Mouse (Mus musculus) cerebellum, adult 2 months (tissue): ENCODE measurements at regions not wholly inside any gene's neighbourhood (a gene's known extent, or its start where the extent isn't known, plus 50 kb on each side); places are given as distances from the start of the nearest gene placed in this dataset.

ENCODE experiments used
- CTCF ChIP-seq: fragments of 200-500 bp; IDR thresholded peaks from 2 replicates; pipeline ENCODE4 v1.5.1; 2011; ENCODE audit warnings: low read depth, mild to moderate bottlenecking, control low read depth, low read length, moderate library complexity, borderline replicate concordance; ENCODE audit not compliant: insufficient read depth
- POLR2A ChIP-seq: fragments of 200-500 bp; IDR thresholded peaks from 2 replicates; pipeline ENCODE4 v1.6.1; 2011; ENCODE audit warnings: low read length, control low read depth, borderline replicate concordance; ENCODE audit not compliant: insufficient read depth

DNA sequence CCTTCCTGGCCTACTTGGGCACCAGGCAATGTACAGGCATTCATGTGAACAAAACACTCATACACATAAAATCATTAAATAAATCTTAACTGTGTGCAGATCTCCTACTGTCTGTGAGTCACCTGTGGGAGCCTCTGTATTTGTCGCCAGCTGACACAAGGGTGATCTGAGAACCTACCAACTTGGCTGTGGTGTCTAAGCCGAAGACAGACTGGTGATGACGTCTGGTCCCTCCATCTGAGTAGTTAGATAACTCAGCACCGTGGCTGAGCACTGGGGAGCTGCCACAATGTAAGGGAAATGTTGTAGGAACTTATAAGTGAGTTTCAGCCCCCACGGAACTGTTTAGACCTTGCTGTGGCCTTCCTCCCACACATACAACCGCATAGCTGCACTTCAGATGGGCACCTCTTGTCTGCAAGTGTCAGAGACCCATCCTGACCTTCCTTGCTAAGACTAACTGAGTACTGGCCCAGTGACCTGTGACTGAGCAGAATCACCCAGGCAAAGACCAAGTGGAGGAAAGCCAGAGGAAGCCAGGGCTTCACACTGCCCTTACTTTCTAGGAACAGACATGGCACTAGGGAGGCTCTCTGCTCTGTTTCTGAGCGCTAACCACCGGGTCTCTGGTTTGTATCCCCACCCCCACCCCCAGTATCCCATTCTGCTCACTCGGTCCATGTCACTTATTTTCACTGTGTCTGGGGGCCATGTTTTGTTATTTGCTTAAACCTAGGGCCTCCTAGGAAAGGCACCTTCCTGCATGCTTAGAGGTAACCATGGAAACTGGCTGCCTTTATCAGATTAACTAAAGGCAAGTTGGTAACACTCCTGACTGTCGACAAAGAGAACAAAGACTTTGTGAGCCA, 65.2 kb upstream of the Dhx40 start:
- TF ChIP-seq CTCF (no peak), POLR2A (no peak)
